Mouse (Mus musculus): ENCODE measurements at regions not wholly inside any gene's neighbourhood (a gene's known extent, or its start where the extent isn't known, plus 50 kb on each side); places are given as distances from the start of the nearest gene placed in this dataset.
"Not testable (repeated sequence)": the region's sequence is repeated elsewhere in the genome, so short reads cannot be mapped to it uniquely, and the experiment has no call there.

GRCm38 (mm10) chr14:104208855-104209254, 258.9 kb downstream of the Pou4f1 start:
- no peak for DNase-seq (ENCODE audit: inconsistent age in 2 of 2, low spot score in 1 of 2)

GRCm38 (mm10) chr14:104208040-104208816, 259.6 kb downstream of the Pou4f1 start:
- DNase-seq (ENCODE audit: inconsistent age in 2 of 2, low spot score in 1 of 2) = no peak

- DNase-seq (ENCODE audit: inconsistent age in 2 of 2, low spot score in 1 of 2) = no peak
These were observed 261.2 kb downstream of the Pou4f1 start for GRCm38 (mm10) chr14:104206602-104207001.

- peak in 1 of 2 experiments; percentile 36 for DNase-seq (ENCODE audit: inconsistent age in 2 of 2, low spot score in 1 of 2)
These were observed 264.4 kb downstream of the Pou4f1 start for GRCm38 (mm10) chr14:104203239-104203986.

DNA sequence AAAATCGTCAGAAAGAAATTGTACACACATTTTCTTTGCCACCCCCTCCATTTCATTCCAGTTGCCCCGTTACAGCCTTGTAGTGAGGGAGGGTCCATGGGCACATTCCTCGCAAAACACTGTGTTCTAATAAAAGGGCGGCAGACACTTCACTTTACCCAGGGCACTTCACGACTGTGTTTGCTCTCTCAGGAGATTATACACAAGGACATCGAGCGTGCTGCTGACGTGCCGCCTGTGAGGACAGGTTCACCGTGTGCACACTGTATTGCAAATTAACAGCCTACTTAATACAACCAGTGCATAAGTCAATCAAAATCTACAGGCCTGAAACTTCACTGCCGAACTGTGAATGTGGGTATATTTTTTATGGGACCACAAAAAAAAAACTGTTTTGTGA, 274.6 kb downstream of the Pou4f1 start:
- DNase-seq (ENCODE audit: inconsistent age in 2 of 2, low spot score in 1 of 2) = no peak

DNA sequence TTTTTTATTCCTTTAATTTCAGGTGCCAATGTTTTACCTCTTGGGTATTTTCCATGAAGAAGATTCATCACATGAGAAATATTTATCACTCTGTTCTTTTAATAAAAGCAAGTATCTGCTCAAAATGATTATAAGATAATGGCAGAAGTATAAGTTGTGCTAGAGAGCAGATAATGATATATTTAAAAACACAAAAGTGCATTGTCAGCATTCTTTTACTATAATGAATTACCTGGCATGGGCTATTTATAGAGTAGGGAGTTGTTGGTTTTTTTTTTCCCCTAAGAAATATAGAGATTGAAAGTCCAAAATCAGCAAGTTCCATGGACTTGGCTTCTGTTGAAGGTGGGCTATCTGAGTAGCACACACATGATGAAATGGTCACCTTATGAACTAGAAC, 292.7 kb downstream of the Pou4f1 start:
- no peak for DNase-seq (ENCODE audit: inconsistent age in 2 of 2, low spot score in 1 of 2)

DNA sequence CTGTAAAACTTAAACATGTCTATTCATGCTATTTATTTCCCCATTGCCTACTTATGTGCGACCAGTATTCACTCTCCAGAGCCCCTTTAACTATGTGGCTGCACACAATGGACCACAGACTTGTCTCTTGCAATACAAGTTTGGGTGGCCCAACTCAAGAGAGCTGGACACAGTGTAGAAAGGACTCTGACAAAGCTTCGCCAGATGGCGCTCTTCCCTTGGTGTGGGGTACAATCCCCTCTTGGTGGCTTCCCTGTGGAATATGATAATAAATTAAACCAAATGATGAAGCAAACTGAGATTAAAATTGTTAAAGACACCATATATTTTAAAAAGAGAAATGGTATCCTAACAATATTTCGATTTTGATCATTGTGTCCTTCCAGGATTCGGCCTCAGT, 302.6 kb upstream of the Ednrb start:
- no peak for DNase-seq (ENCODE audit: inconsistent age in 2 of 2, low spot score in 1 of 2)

DNA sequence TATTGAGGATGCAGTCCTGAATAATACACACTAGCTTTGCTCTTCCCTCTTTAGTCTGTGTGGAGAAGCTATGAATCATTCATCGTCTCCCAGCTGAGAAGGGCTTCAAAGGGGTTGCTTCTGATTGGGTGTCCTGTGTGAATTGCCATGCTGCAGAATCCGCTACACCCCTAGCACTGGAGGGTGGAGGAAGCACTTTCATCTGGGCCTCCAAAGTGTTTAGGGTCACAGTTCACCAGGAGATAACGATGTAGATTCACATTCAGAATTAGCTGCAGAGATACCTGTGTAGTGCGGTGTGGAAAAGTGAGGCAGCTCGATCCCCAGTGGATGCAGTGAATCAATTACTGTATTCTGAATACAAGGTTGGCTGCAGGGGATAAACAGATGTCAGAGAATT, 301.2 kb upstream of the Ednrb start:
- no peak for DNase-seq (ENCODE audit: inconsistent age in 2 of 2, low spot score in 1 of 2)

DNA sequence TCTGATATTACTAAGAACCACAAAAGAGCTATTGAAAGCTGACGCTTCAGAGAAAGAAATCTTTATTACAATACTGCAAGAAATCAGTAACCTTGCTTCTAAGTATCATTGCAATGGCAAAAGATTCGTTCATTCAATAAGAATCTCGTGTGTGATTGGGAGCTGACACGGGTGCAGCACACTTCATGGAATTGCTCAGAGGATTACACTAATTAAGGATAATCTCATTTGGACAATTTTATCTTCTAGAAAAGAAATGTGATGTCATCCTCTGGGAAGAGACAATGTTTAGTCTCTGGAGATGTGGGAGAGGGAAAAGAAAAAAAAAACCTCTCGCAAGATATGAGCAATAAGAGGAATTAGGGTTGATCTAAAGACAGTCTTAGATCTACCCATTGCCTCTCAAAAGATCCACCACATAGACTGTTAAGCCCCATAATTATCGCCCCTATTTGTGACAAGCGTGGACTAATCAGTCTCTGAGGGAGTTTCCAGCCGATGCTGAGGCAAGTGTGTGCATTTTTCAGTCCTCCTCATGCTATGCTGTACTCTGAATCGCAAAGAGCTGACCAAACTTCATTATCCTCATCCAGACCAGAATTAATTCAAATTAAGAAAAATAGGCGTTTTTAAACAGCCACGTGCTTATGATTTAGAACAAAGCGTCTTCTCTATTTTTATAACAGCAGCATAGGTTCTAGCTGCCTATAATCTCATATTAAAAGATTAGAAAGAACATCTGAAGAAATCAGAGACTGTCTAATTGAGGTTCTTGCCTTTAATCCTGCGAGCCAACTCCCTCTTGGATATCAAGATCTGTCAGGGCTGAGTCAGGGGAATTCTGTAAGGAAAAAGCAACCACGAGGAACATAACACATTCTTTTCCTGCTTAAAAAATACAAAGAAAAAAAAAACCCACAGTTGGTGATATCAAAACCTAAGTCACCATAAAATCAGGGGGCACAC, 271.1 kb upstream of the Ednrb start:
- DNase-seq (ENCODE audit: inconsistent age in 2 of 2, low spot score in 1 of 2) = no peak

GRCm38 (mm10) chr14:104114182-104114581, 270.0 kb upstream of the Ednrb start:
- DNase-seq (ENCODE audit: inconsistent age in 2 of 2, low spot score in 1 of 2) = no peak

- no peak for DNase-seq (ENCODE audit: inconsistent age in 2 of 2, low spot score in 1 of 2)
These were observed 269.2 kb upstream of the Ednrb start for GRCm38 (mm10) chr14:104113448-104113847.

GRCm38 (mm10) chr14:104086381-104086780, 242.2 kb upstream of the Ednrb start:
- DNase-seq (ENCODE audit: inconsistent age in 2 of 2, low spot score in 1 of 2) = no peak

GRCm38 (mm10) chr14:104064199-104064598, 220.0 kb upstream of the Ednrb start:
- DNase-seq (ENCODE audit: inconsistent age in 2 of 2, low spot score in 1 of 2) = not testable (repeated sequence)

DNA sequence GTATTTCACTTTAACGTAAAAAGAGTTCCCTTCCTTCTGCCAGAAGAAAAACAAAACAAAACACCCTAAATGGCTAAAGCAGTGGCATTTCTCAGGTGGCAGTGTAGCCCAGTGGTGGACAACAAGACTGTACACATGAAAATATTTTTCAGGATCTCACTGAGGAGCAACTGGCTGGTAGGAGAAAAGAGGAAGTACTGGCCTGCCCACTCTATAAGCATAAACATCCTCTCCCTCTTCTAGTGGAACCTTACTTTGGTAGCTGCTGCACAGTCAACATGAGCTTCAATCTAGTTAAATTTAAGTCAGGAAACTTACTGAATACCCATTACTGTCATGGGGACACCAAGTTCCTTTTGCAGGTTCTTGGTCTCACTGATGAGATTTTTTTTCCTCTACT, 209.5 kb upstream of the Ednrb start:
- no peak for DNase-seq (ENCODE audit: inconsistent age in 2 of 2, low spot score in 1 of 2)

- peak; percentile 31 to 81 for DNase-seq (ENCODE audit: inconsistent age in 2 of 2, low spot score in 1 of 2)
These were observed 194.6 kb upstream of the Ednrb start for GRCm38 (mm10) chr14:104038628-104039325.

DNA sequence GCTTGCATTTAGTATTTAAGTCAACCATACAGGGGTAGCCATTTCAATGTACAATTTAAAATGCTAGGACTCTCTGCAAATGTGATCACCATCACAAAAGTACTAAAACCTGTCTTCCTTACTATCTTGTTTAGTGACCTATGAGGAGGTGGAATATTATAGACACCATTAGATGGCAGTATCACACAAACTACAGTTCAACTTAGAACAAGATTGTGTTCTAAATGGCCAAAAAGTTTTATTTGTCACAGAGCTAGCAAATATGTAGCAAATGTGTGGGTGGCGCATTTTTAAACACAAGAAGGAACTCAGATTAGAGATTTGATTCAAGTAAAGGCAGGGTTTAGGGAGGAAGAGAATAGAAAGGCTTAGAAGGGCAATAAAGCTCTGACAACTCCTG, 189.4 kb upstream of the Ednrb start:
- no peak for DNase-seq (ENCODE audit: inconsistent age in 2 of 2, low spot score in 1 of 2)

- DNase-seq (ENCODE audit: inconsistent age in 2 of 2, low spot score in 1 of 2) = no peak
These were observed 186.7 kb upstream of the Ednrb start for GRCm38 (mm10) chr14:104030784-104031470.

DNA sequence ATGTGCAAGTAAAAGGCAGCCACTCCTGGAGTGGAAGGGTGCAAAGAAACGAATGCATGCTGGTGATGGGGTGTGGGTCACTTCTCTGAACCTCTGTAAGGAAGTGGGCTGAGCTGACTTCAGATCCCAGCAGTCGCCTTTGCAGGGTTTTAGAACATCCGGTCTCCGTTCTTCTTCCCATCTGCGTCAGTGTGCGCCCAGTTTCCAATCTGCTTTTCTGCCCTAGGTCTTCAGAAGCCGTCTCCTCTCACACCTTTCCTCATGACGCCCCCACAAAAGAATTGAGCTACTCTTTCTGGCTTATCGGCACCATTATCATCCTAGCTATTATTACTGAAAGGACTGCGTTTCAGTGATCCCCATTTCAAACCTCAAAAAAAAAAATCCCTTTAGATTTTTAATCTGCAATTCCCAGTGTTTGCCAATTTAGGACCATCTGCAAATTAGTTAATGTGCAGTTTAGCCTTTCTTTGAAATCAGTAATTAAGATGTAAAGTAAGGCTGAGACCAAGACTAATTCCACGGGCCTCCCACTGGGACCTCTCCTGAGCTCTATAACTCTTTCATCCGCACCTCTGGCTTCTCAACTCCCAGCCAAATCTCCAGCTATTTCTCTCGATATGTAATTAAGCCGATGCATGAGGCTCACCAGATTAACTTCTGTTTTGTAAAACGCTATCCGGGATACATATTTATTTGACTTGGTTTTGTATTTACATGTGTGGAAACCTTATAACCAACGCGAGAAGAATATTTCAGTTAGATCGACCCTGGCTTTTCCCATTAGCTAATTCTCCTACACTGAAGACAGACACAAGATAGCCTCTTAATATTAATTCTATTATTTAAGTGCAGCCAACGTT, 185.7 kb upstream of the Ednrb start:
- DNase-seq (ENCODE audit: inconsistent age in 2 of 2, low spot score in 1 of 2) = no peak

- no peak for DNase-seq (ENCODE audit: inconsistent age in 2 of 2, low spot score in 1 of 2)
These were observed 183.7 kb upstream of the Ednrb start for GRCm38 (mm10) chr14:104027900-104028285.

Data from adrenal gland, adult (tissue).